Mouse (Mus musculus) lung, embryonic 14.5 days (tissue): ENCODE measurements around the gene Gabra1. TPM values are rescaled to one million over a fixed set of nuclear protein-coding genes. Genes with fewer than 3 reads are reported as not detected.

Experiments used
- ATAC-seq: fragments of 200-750 bp; cut with Nextera tagmentation; 2 replicates; pipeline ENCODE4 v1.8.0; 2017; ENCODE audit warnings: mild to moderate bottlenecking, moderate TSS enrichment, moderate library complexity; ENCODE audit not compliant: insufficient read depth
- DNase-seq: peaks from one replicate; pipeline ENCODE4 v3.0.0-alpha.2; 2015
- H3K27ac ChIP-seq: fragments of 300-500 bp; sonication (generic); 2 replicates; pipeline ENCODE4 v1.5.1; 2014; ENCODE audit warnings: low read depth, mild to moderate bottlenecking, moderate library complexity
- H3K27me3 ChIP-seq: fragments of 300-500 bp; sonication (generic); 2 replicates; pipeline ENCODE4 v1.6.1; 2014; ENCODE audit warnings: low read length, control low read depth; ENCODE audit not compliant: insufficient read depth
- H3K36me3 ChIP-seq: fragments of 300-500 bp; sonication (generic); 2 replicates; pipeline ENCODE4 v1.6.1; 2014; ENCODE audit warnings: control low read depth; ENCODE audit not compliant: insufficient read depth
- H3K4me1 ChIP-seq: fragments of 300-500 bp; sonication (generic); 2 replicates; pipeline ENCODE4 v1.6.1; 2014; ENCODE audit warnings: antibody characterized with exemption, control low read depth; ENCODE audit not compliant: insufficient read depth
- H3K4me2 ChIP-seq: fragments of 300-500 bp; sonication (generic); 2 replicates; pipeline ENCODE4 v1.6.1; 2014; ENCODE audit warnings: mild to moderate bottlenecking
- H3K4me3 ChIP-seq: fragments of 300-500 bp; sonication (generic); 2 replicates; pipeline ENCODE4 v1.5.1; 2014; ENCODE audit warnings: low read depth, low read length
- H3K9ac ChIP-seq: fragments of 300-500 bp; sonication (generic); 2 replicates; pipeline ENCODE4 v1.6.1; 2014
- H3K9me3 ChIP-seq: fragments of 300-500 bp; sonication (generic); 2 replicates; pipeline ENCODE4 v1.6.1; 2016; ENCODE audit warnings: low read depth, low read length, control low read depth
- CTCF ChIP-seq: IDR thresholded peaks from 2 replicates; pipeline ENCODE4 v1.5.1; 2016; ENCODE audit warnings: antibody characterized with exemption, low read depth
- WGBS: fragments of 180-500 bp; shearing (Covaris S2); extraction: QIAGEN DNeasy Blood & Tissue Kit; methylation state at CpG from one replicate; pipeline ENCODE4 v1.1.7; 2014; 5-methylcytosine and 5-hydroxymethylcytosine counted together
- polyA plus RNA-seq: library from polyadenylated mRNA; unstranded; fragments of >200 nt; fragmentation: Nextera tagmentation; extraction: Ambion mirVana; gene quantifications from 2 replicates; pipeline ENCODE4 v1.2.1, GENCODE M21; 2014

Gene Gabra1
- polyA plus RNA-seq, 1 experiment from 2014 or later, result 0.45 TPM

- WGBS, result 67% methylated on average over 1 of the region's 1 CpGs
- ATAC-seq (no peak), DNase-seq (no peak)
- Histone ChIP-seq H3K9me3 (no peaks in the 10 kb centered on the region), H3K4me3 (no peak overlapping the region), H3K36me3 (no peaks in the 10 kb centered on the region), H3K9ac (no peak overlapping the region), H3K27me3 (no peaks in the 10 kb centered on the region), H3K4me1 (no peaks in the 10 kb centered on the region), H3K27ac (no peak overlapping the region), H3K4me2 (no peak overlapping the region)
- no peak for TF ChIP-seq CTCF
Observed at GRCm38 (mm10) chr11:42110051-42110450, 72.7 kb downstream of the Gabra1 start.

GRCm38 (mm10) chr11:42109627-42110026 is 73.1 kb downstream of the Gabra1 start:
- Histone ChIP-seq H3K4me3 (no peak overlapping the region), H3K9me3 (no peaks in the 10 kb centered on the region), H3K9ac (no peak overlapping the region), H3K27me3 (no peaks in the 10 kb centered on the region), H3K4me1 (no peaks in the 10 kb centered on the region), H3K36me3 (no peaks in the 10 kb centered on the region), H3K4me2 (no peak overlapping the region), H3K27ac (no peak overlapping the region)
- ATAC-seq (no peak), DNase-seq (no peak)
- TF ChIP-seq CTCF, result no peak

- no peak overlapping the region for H3K4me3 ChIP-seq
- ATAC-seq, result no peak
- no peak overlapping the region for H3K4me2 ChIP-seq
- H3K36me3 ChIP-seq, result no peaks in the 10 kb centered on the region
- TF ChIP-seq CTCF, result no peak
- H3K9me3 ChIP-seq, result no peaks in the 10 kb centered on the region
- peak; percentile 0 for DNase-seq
- WGBS, result 91% methylated on average over 2 of the region's 2 CpGs
- H3K9ac ChIP-seq, result no peak overlapping the region
- H3K27ac ChIP-seq, result no peak overlapping the region
- no peaks in the 10 kb centered on the region for H3K4me1 ChIP-seq
- no peaks in the 10 kb centered on the region for H3K27me3 ChIP-seq
Observed at GRCm38 (mm10) chr11:42095556-42095955, 87.2 kb downstream of the Gabra1 start.

Other genes with a start within 250 kb of the Gabra1 start
- gene Gabrg2, start 182.1 kb downstream of the Gabra1 start, polyA plus RNA-seq, result 0.05 TPM in 1 of 2 replicates, not detected in the other
- gene Gabra6, start 138.1 kb upstream of the Gabra1 start, polyA plus RNA-seq, result not detected in 2 replicates
- 1.2 and 1.3 TPM in 2 replicates for gene Gabrb2, start 236.8 kb upstream of the Gabra1 start, polyA plus RNA-seq